Comparison of ENCODE assay signal across 20 mouse cellular contexts in genomic region chr5:76246539-76246938, GRCm38 (mm10).
"Had no signal": no experiment of that assay in that cellular context is flagged by ENCODE, and none has a peak within 500 bp of the region (broad histone marks: within the 10 kb centered on the region; RNA-seq: fewer than 3 reads in every experiment).

No protein-coding gene starts in this region.

- H3K4me1 ChIP-seq: midbrain, embryonic 10.5 days; neural tube, embryonic 13.5 days; neural tube, embryonic 15.5 days; stomach, embryonic 15.5 days had no signal

- H3K4me3 ChIP-seq: midbrain, embryonic 10.5 days; midbrain, embryonic 12.5 days; myocyte; neural tube, embryonic 13.5 days; neural tube, embryonic 15.5 days; stomach, embryonic 15.5 days had no signal

- H3K9ac ChIP-seq: liver, embryonic 14.5 days; lung, embryonic 14.5 days; midbrain, embryonic 12.5 days; neural tube, embryonic 13.5 days; neural tube, embryonic 15.5 days; stomach, embryonic 15.5 days had no signal

- H3K9me3 ChIP-seq: midbrain, embryonic 10.5 days; midbrain, embryonic 12.5 days; neural tube, embryonic 13.5 days; neural tube, embryonic 15.5 days; stomach, embryonic 15.5 days had no signal

- H3K27me3 ChIP-seq: midbrain, embryonic 12.5 days; neural tube, embryonic 13.5 days; neural tube, embryonic 15.5 days; stomach, embryonic 15.5 days had no signal

- DNase-seq: lung, adult 18-20 months; lung, embryonic 14.5 days; lung, postnatal 10 days; lung, postnatal 4 days; midbrain, embryonic 14.5 days; retina, postnatal 1 day; right cerebral cortex, adult 18-20 months; right cerebral cortex, postnatal 25 days; right cerebral cortex, postnatal 4 days; thymus, adult 2 months; thymus, postnatal 25 days; thymus, postnatal 4 days had no signal

- H3K27ac ChIP-seq: liver, embryonic 14.5 days; midbrain, embryonic 10.5 days; midbrain, embryonic 12.5 days; neural tube, embryonic 13.5 days; neural tube, embryonic 15.5 days; stomach, embryonic 15.5 days; stomach, postnatal 0 days had no signal
